Mouse (Mus musculus) bone marrow macrophage, adult 2 months (primary cell): ENCODE data around the gene Srpk1.

Experiments used
- CTCF ChIP-seq: IDR thresholded peaks from 2 replicates; pipeline ENCODE4 v1.5.1; 2012; ENCODE audit warnings: low read depth, mild to moderate bottlenecking, low read length, moderate library complexity
- POLR2A ChIP-seq: IDR thresholded peaks from 2 replicates; pipeline ENCODE4 v1.6.1; 2012; ENCODE audit warnings: mild to moderate bottlenecking, low read depth, low read length, borderline replicate concordance

DNA sequence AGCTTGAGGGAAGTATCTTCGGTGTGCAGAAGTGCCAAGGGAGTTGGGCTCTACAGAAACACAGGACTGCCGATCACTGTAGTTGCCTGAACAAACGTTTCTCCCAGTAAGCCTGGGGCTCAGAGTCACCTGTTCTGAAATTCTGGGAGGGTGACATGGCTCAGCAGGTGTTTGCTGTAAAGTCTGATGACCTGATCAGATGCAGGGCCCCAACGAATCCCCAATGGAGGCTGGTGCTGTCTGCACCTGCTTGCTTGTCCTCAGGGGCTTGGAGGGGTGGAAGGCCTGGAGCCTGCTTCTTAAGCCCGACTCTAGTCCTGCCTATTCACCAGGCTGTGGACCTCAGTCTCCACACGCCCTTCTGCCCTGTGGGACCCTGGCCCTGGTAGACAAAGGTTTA lies 64.7 kb downstream of the Srpk1 start:
- TF ChIP-seq CTCF (no peak), POLR2A (no peak)
